Mouse (Mus musculus): ENCODE data around the gene Snrpf.
"Not testable (repeated sequence)": the region's sequence is repeated elsewhere in the genome, so short reads cannot be mapped to it uniquely, and the experiment has no call there.

Snrpf gene

GRCm38 (mm10) chr10:93575960-93576359, 13.5 kb downstream of the Snrpf start:
- no peak for DNase-seq (ENCODE audit: low spot score)

- DNase-seq (ENCODE audit: low spot score), result no peak
These were observed 14.5 kb downstream of the Snrpf start for GRCm38 (mm10) chr10:93574966-93575365.

- DNase-seq (ENCODE audit: low spot score), result no peak
These were observed 17.3 kb downstream of the Snrpf start for GRCm38 (mm10) chr10:93572209-93572608.

GRCm38 (mm10) chr10:93568671-93569070, 20.8 kb downstream of the Snrpf start:
- DNase-seq (ENCODE audit: low spot score), result no peak

GRCm38 (mm10) chr10:93567841-93568566, 21.5 kb downstream of the Snrpf start:
- no peak for DNase-seq (ENCODE audit: low spot score)

GRCm38 (mm10) chr10:93567066-93567465, 22.4 kb downstream of the Snrpf start:
- no peak for DNase-seq (ENCODE audit: low spot score)

GRCm38 (mm10) chr10:93564518-93565090, 24.9 kb downstream of the Snrpf start:
- DNase-seq (ENCODE audit: low spot score), result no peak

GRCm38 (mm10) chr10:93559786-93560185, 29.7 kb downstream of the Snrpf start:
- no peak for DNase-seq (ENCODE audit: low spot score)

- not testable (repeated sequence) for DNase-seq (ENCODE audit: low spot score)
These were observed 31.5 kb downstream of the Snrpf start for GRCm38 (mm10) chr10:93557971-93558370.

GRCm38 (mm10) chr10:93552596-93552995, 36.9 kb downstream of the Snrpf start:
- DNase-seq (ENCODE audit: low spot score), result no peak

- no peak for DNase-seq (ENCODE audit: low spot score)
These were observed 39.7 kb downstream of the Snrpf start for GRCm38 (mm10) chr10:93549821-93550220.

GRCm38 (mm10) chr10:93548991-93549390, 40.5 kb downstream of the Snrpf start:
- DNase-seq (ENCODE audit: low spot score), result peak; percentile 93

- DNase-seq (ENCODE audit: low spot score), result no peak
These were observed 41.7 kb downstream of the Snrpf start for GRCm38 (mm10) chr10:93547741-93548270.

GRCm38 (mm10) chr10:93544172-93544571, 45.3 kb downstream of the Snrpf start:
- no peak for DNase-seq (ENCODE audit: low spot score)

- DNase-seq (ENCODE audit: low spot score), result no peak
These were observed 46.3 kb downstream of the Snrpf start for GRCm38 (mm10) chr10:93543176-93543575.

- DNase-seq (ENCODE audit: low spot score), result no peak
These were observed 47.1 kb downstream of the Snrpf start for GRCm38 (mm10) chr10:93542356-93542755.

GRCm38 (mm10) chr10:93541585-93541984, 47.9 kb downstream of the Snrpf start:
- DNase-seq (ENCODE audit: low spot score), result no peak

GRCm38 (mm10) chr10:93540431-93541210, 48.9 kb downstream of the Snrpf start, which contains the start of gene Ccdc38:
Gene Ccdc38 (plus strand): TSS chr10:93540632.
- no peak for DNase-seq (ENCODE audit: low spot score)

- DNase-seq (ENCODE audit: low spot score), result peak; percentile 91
These were observed 49.6 kb downstream of the Snrpf start, which contains the start of gene Amdhd1 for GRCm38 (mm10) chr10:93539775-93540430. Gene Amdhd1 (minus strand): TSS chr10:93540033.

- DNase-seq (ENCODE audit: low spot score), result peak; percentile 21
These were observed 50.7 kb downstream of the Snrpf start for GRCm38 (mm10) chr10:93538818-93539217.

GRCm38 (mm10) chr10:93538287-93538686, 51.2 kb downstream of the Snrpf start:
- DNase-seq (ENCODE audit: low spot score), result no peak

Measured in embryo, embryonic 10 days (tissue).